Mouse (Mus musculus): ENCODE results near the gene Stxbp3. TPM values are rescaled to one million over a fixed set of nuclear protein-coding genes. Genes with fewer than 3 reads are reported as not detected.

The Stxbp3 gene
- total RNA-seq, 1 experiment from 2014 or later: 40.5 TPM

GRCm38 (mm10) chr3:108786520-108786919 is 53.8 kb downstream of the Stxbp3 start:
- ATAC-seq (replicated peaks in 1 of 2; ENCODE audit: insufficient read depth in 1 of 2, low FRiP score in 2 of 2, low TSS enrichment in 1 of 2, low read depth in 1 of 2, poor library complexity in 2 of 2, severe bottlenecking in 2 of 2): no peak

GRCm38 (mm10) chr3:108782364-108782895 is 57.9 kb downstream of the Stxbp3 start:
- no peak for ATAC-seq (replicated peaks in 1 of 2; ENCODE audit: insufficient read depth in 1 of 2, low FRiP score in 2 of 2, low TSS enrichment in 1 of 2, low read depth in 1 of 2, poor library complexity in 2 of 2, severe bottlenecking in 2 of 2)

GRCm38 (mm10) chr3:108781884-108782270 is 58.4 kb downstream of the Stxbp3 start:
- no peak for ATAC-seq (replicated peaks in 1 of 2; ENCODE audit: insufficient read depth in 1 of 2, low FRiP score in 2 of 2, low TSS enrichment in 1 of 2, low read depth in 1 of 2, poor library complexity in 2 of 2, severe bottlenecking in 2 of 2)

DNA sequence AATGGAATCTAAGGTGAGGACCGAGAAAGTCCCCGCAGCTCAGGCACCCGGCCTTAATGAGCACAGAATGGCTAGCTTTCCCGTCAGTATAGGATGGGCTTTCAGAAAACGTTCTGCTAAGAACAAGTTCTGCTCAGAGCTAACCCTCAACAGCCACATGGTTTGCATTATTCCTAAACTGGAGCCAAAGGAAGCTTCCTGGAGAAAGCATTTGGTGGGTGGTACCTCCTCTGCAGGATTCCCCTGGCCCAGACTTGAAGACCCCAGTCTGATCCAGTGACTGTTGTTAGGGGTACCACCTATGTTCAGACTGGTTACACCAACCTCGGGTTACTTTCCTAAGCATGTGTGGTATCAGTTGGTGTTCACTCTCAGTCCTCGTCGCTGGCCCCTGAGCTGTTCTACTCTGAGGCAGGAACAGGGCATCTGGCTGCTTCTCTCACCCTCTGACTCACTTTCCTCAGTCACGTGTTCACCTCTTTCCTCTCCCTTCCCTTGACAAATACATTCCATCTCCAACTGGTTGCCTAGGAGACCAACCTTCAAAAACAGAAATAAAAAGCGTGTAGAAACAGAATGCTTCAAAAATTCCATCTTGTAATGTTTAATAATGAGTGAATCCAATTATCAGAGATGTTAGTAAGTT is 59.0 kb downstream of the Stxbp3 start:
- no peak for ATAC-seq (replicated peaks in 1 of 2; ENCODE audit: insufficient read depth in 1 of 2, low FRiP score in 2 of 2, low TSS enrichment in 1 of 2, low read depth in 1 of 2, poor library complexity in 2 of 2, severe bottlenecking in 2 of 2)

DNA sequence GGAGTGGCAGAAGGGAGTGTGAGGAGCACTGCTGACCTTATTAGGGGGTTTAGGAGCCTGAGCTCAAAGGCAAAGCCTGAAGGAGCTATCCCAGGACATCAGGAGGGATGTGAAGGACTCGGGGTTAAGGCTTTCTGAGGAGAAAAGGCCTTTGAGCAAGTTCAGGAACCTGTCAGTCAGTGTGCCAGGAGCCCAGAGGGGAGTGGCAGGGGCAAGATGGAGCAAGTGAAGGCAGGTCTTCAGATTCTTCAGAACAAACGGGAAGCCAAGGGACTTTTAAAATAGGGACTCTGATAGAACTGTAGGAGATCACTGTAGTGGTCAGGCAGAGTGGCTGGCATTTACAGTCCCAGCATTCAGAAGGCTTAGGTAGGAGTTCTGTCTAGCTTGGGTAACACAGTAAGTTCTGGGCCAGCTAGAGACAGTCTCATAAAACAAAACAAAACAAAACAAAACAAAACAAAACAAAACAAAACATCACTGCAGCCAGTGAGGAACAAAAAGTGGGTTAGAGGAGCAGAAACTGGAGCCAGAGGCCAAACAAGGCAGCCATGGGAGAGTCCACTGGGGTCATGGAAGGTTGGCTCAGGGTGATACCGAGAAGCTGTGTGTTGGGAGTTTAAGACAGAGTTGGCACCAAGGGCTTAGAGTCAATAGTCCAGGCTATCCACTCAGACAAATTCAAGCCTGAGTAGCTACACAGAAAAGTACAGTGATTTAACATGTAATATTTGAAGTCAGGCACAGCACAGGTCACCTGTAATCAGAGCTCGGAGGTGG is 61.4 kb downstream of the Stxbp3 start:
- ATAC-seq (replicated peaks in 1 of 2; ENCODE audit: insufficient read depth in 1 of 2, low FRiP score in 2 of 2, low TSS enrichment in 1 of 2, low read depth in 1 of 2, poor library complexity in 2 of 2, severe bottlenecking in 2 of 2): no peak

- ATAC-seq (replicated peaks in 1 of 2; ENCODE audit: insufficient read depth in 1 of 2, low FRiP score in 2 of 2, low TSS enrichment in 1 of 2, low read depth in 1 of 2, poor library complexity in 2 of 2, severe bottlenecking in 2 of 2): no peak
Measured at GRCm38 (mm10) chr3:108772811-108773210, 67.5 kb downstream of the Stxbp3 start.

DNA sequence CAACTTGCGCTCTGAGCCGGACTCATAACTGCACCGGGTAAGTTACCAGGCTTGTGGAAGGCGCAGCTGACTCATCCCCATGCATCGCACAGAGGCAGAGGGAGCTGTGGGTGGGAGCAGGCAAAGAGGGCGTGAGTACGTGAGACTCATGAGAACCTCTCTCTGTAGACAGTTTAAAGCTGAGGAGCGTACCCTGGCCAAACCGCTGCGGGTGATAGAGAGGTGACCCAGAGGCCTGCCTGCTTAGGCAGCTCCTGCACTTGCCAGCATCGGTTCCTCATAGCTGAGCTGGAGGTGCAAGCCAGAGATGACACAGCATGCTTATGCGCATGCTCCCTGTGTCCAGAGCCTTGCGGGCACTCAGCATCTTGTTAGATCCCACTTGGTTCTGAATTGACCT is 68.1 kb downstream of the Stxbp3 start:
- ATAC-seq (replicated peaks in 1 of 2; ENCODE audit: insufficient read depth in 1 of 2, low FRiP score in 2 of 2, low TSS enrichment in 1 of 2, low read depth in 1 of 2, poor library complexity in 2 of 2, severe bottlenecking in 2 of 2): no peak

DNA sequence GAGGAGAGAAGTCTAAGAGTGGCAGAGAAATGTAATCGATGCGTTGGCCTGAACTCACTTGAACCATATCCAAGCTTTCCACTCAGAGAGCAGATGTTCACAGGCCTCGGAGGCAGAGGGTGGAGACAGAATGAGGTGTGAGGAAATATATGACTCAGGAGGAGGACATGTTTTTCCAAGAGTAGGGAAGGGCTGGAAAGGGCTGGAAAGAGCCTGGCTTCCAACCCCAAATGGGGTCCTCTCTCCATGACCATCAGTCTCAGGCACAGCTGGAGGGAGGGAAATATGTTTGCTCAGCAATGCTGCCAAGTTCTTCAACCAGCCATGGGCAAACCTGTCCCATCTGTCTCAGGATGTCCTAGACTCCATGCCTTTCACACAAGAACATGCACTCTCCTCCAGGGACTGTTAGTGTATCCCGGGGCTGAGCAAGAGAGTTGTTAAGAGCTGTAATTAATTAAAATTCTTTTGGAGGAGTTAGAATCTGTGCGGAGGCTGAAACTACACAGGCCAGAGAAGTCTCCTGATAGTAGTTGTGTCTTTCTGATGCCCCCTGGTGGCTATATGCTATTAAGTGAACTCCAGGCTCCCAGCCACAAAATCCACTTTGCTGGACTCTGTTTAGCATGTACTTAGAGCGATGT is 69.5 kb downstream of the Stxbp3 start:
- peak; percentile 55 to 69 for ATAC-seq (replicated peaks in 1 of 2; ENCODE audit: insufficient read depth in 1 of 2, low FRiP score in 2 of 2, low TSS enrichment in 1 of 2, low read depth in 1 of 2, poor library complexity in 2 of 2, severe bottlenecking in 2 of 2)

DNA sequence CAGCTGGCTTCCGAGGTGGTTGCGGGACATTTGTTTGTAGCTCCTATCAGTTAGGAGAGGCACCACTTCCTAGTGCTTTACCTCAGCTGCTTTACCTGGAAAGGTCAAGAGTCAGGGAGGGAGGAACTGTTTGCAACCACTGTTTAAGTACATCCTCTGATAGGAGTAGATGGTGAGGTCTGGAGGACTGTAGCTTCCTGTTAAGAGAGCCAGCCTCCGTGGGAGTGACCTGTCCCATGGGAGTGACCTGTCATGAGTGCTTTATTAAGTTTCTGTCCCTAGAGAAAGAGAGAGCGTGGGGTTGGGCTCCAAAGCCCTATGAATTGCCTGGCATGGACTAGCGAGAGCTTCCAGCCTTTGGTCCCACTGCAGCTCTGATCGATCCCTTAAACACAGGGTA is 70.8 kb downstream of the Stxbp3 start:
- ATAC-seq (replicated peaks in 1 of 2; ENCODE audit: insufficient read depth in 1 of 2, low FRiP score in 2 of 2, low TSS enrichment in 1 of 2, low read depth in 1 of 2, poor library complexity in 2 of 2, severe bottlenecking in 2 of 2): no peak

GRCm38 (mm10) chr3:108767416-108767815 is 72.9 kb downstream of the Stxbp3 start:
- ATAC-seq (replicated peaks in 1 of 2; ENCODE audit: insufficient read depth in 1 of 2, low FRiP score in 2 of 2, low TSS enrichment in 1 of 2, low read depth in 1 of 2, poor library complexity in 2 of 2, severe bottlenecking in 2 of 2): peak; percentile 14 to 28; a peak in 1 of 4 replicates

DNA sequence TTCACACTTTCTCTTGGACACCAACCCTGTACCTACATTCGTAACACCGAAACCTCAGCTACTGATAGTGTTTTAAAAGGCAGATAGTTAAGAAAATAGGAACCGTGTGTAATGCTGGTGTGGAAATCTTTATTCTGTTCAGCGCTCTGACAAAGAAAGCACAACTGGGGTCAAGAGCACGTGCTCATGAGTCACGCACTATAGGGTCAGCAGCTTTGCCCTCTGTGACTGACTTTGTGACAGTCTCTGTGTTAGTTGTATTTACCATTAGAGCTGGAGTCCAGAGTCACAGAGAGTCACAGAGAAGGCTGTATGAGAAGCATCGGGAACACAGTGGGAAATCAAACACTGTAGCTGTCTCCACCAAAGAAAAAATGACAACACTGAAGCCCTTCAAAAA is 73.4 kb downstream of the Stxbp3 start:
- no peak for ATAC-seq (replicated peaks in 1 of 2; ENCODE audit: insufficient read depth in 1 of 2, low FRiP score in 2 of 2, low TSS enrichment in 1 of 2, low read depth in 1 of 2, poor library complexity in 2 of 2, severe bottlenecking in 2 of 2)

- no peak for ATAC-seq (replicated peaks in 1 of 2; ENCODE audit: insufficient read depth in 1 of 2, low FRiP score in 2 of 2, low TSS enrichment in 1 of 2, low read depth in 1 of 2, poor library complexity in 2 of 2, severe bottlenecking in 2 of 2)
Measured at GRCm38 (mm10) chr3:108765476-108765875, 74.8 kb downstream of the Stxbp3 start.

GRCm38 (mm10) chr3:108764976-108765375 is 75.3 kb downstream of the Stxbp3 start:
- ATAC-seq (replicated peaks in 1 of 2; ENCODE audit: insufficient read depth in 1 of 2, low FRiP score in 2 of 2, low TSS enrichment in 1 of 2, low read depth in 1 of 2, poor library complexity in 2 of 2, severe bottlenecking in 2 of 2): peak; percentile 8 to 11; a peak in 1 of 4 replicates

DNA sequence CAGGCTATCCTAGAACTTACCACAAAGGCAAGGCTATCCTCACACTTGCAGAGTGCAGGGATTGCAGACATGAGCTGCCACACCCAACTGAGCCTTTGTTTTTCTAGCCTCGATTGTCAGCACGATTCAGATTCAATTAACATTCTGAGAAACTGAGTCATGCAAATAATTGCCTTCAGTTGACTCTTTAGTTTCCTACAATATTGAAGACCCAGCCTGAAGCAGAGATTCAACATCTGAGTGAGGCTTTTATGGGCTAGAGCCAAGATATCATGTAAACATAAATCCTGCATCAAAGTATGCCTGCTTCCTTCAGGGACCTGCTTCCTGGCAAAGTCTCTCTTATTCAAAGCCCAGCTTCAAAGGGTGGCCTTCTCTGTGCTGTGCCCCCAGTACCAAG is 76.6 kb downstream of the Stxbp3 start:
- no peak for ATAC-seq (replicated peaks in 1 of 2; ENCODE audit: insufficient read depth in 1 of 2, low FRiP score in 2 of 2, low TSS enrichment in 1 of 2, low read depth in 1 of 2, poor library complexity in 2 of 2, severe bottlenecking in 2 of 2)

- no peak for ATAC-seq (replicated peaks in 1 of 2; ENCODE audit: insufficient read depth in 1 of 2, low FRiP score in 2 of 2, low TSS enrichment in 1 of 2, low read depth in 1 of 2, poor library complexity in 2 of 2, severe bottlenecking in 2 of 2)
Measured at GRCm38 (mm10) chr3:108762597-108763111, 77.7 kb downstream of the Stxbp3 start.

GRCm38 (mm10) chr3:108759566-108760420 is 80.5 kb downstream of the Stxbp3 start:
- ATAC-seq (replicated peaks in 1 of 2; ENCODE audit: insufficient read depth in 1 of 2, low FRiP score in 2 of 2, low TSS enrichment in 1 of 2, low read depth in 1 of 2, poor library complexity in 2 of 2, severe bottlenecking in 2 of 2): no peak

DNA sequence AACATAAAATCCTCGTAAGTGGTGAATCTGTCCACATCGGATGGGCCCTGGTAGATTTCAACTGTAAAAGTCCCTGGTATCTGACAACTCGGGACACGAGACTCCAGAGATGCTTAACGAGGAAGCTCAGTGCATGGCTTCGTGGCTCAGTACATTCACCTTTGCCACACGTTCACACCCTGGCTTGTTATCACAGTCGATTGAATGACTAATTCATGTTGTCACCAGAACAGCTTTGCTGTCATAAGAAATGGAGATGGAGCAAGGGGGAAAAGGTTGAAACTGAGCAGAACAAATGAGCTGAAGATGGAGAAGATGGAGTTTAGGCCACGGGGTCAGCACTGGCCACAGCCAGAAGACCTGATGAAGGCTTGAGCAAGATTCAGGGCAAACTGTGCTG is 82.8 kb downstream of the Stxbp3 start:
- ATAC-seq (replicated peaks in 1 of 2; ENCODE audit: insufficient read depth in 1 of 2, low FRiP score in 2 of 2, low TSS enrichment in 1 of 2, low read depth in 1 of 2, poor library complexity in 2 of 2, severe bottlenecking in 2 of 2): no peak
